Mouse (Mus musculus) adrenal gland, postnatal 36 days (tissue): ENCODE data around the gene Lrfn2. TPM values are rescaled to one million over a fixed set of nuclear protein-coding genes. Genes with fewer than 3 reads are reported as not detected.

ENCODE experiments used
- DNase-seq, 2 experiments: peaks; one replicate each; pipeline ENCODE4 v3.0.0; 2021; ENCODE audit warnings: mixed read lengths in 1 of 2
- long read RNA-seq, 2 experiments: library from polyadenylated mRNA; stranded (forward); transcript quantifications; one replicate each; pipeline ENCODE4 v2.0.0; 2021; ENCODE audit warnings: borderline sequencing depth in 2 of 2
- total RNA-seq, 2 experiments: library from RNA; stranded (reverse); gene quantifications; 2 replicates each; pipeline ENCODE4 v1.2.3; 2021

The Lrfn2 gene
- under 1 TPM; 0.23 to 0.33 TPM for total RNA-seq
- long read RNA-seq, experiment 1, result 0 reads
- long read RNA-seq, experiment 2, result 0 reads

GRCm38 (mm10) chr17:48931621-48932405, at the start of gene Lrfn2:
Lrfn2 (plus strand) TSS chr17:48932379.
- peak; percentile 77 to 87 for DNase-seq

- DNase-seq, result no peak
Observed at GRCm38 (mm10) chr17:48887472-48888385, 44.5 kb upstream of the Lrfn2 start.

GRCm38 (mm10) chr17:48905286-48906040, 26.7 kb upstream of the Lrfn2 start:
- DNase-seq, result no peak

- DNase-seq, result peak; percentile 5 to 12
Observed at GRCm38 (mm10) chr17:48913437-48913836, 18.7 kb upstream of the Lrfn2 start.

DNA sequence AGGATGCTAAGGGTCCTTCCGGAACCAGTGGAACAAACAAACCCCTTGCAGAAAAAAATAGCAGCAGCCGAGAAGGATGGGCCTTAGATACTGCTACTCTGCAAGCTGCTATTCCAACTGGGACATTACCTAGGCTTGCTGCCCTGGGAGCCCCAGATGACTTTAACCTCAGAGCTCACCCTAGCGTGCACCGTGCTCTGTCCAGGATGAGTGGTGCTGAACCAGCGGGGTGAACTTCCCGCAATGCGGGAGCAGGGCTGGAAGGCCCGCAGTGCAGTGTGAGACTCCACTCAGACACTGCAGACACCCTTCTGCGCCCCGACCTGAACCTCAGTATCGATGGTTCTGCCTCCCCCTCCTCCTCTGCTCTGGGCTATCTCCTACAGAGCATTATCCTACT, 14.8 kb upstream of the Lrfn2 start:
- DNase-seq, result peak; percentile 22 to 23

GRCm38 (mm10) chr17:48918458-48918857, 13.7 kb upstream of the Lrfn2 start:
- no peak for DNase-seq

- no peak for DNase-seq
Observed at GRCm38 (mm10) chr17:48922905-48923304, 9.3 kb upstream of the Lrfn2 start.

DNA sequence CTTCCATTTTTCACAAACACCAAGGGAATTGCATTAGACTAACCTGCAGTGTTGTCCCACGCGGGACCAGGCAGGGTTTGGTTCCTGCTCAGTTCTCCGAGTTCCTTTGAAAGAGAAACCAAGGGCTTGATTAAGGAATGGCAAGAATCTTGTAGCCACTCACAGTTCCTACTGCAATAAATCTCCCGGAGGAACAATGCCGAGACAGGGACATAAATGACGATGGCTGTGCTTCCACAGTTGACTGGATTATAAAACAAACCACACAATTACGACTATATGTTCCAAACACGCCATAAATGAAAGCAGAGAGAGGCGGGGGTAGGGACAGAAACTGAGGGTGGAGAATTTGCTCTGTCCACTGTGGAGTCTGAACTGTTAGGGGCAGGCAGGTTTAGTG, 6.8 kb upstream of the Lrfn2 start:
- DNase-seq, result no peak

DNA sequence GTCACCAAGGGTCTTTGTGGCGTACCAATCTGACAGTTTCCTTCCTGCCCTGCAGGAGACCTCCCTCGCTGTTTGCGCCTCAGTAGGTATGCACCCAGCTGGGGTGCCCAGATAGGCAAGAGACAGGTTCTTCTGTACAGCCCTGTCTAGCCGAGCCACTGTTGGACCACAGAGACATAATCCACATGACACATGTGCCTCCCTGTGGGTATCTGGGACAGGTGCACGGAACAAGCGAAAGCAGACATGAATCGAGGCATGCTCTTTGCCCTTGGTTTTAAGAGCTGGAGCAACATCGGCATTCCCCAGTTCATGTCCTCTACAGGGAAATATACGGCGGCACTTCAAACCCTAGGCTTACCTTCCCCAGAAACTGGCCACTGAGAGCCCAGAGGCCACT, 1.2 kb upstream of the Lrfn2 start:
- no peak for DNase-seq

DNA sequence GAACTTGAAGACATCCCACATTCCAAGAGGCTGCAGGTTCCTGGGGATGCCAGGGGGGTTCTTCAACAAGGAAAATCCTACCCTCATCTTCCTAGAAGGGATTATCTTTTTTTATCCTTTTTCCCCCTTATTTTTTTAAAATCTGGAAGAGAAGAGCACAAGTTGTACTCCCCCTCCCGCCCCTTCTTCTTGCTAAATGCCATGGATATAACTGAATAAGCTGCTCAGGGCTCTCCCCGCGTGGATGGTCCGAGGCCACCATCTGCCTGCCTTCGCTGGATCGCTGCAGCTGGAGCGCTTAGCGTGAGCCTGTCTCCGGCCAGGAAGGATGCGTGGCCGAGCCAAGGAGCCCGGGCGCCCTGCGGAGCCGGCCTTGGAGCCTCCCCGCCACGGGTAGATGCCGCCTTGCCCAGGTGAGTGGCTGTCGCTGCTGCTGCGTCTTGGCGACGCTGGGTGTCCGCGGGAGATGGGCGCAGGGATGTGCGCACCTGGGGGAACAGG, 277 bp downstream of the Lrfn2 start:
- peak in 1 of 2 experiments; percentile 3 for DNase-seq

GRCm38 (mm10) chr17:48932916-48933315, 737 bp downstream of the Lrfn2 start:
- no peak for DNase-seq

DNA sequence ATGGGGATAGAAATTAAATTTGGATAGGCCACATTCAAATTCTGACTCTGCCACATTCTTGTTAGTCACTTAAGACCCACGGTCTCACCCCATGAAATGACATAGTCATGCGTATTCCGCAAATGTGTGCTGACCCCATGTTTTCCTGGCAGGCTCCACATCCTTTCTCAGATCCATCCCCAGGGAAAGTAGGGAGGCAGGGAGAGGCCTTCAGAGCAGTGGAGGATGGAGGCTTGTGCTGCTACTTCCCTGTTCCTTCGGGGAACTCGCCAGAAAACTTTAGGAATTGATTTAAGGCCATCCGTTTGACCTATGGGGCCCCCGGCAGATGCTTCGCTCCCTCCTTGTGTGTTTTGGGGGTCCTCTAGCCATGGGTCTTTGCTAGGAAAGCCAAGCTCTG, 3.0 kb downstream of the Lrfn2 start:
- DNase-seq, result no peak

DNA sequence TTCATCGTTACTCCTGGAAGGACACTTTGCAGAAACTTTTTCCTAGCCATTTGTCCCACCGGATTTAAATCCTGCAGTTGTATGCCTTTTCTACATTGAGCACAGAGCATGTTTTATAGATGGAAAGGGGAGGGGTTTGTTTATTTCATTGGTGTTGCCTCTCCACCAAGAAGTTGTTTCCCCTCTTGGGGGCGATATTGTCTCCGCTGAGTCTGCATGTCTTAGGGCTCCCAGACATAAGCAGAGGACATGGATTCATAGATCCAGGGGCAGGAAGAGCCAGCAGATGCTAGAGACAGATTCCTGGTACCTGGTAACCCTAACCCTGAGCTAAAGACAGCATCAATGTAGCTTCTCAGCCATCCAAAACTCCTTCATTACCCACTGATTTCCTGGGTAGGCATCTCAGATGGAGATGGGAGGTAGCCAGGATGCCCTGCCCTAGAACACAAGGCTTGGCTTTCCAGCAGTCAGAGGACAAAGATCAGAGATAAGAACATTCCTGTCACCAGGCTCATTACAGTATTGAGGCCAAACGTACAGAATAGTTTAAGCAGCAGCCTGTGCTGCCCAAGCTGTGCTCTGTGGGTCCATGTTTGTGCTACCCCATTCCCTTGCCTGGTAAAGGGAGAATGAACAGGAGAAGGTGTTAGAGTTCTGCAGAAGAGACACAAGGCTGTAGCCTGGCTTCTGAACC, 4.4 kb downstream of the Lrfn2 start:
- DNase-seq, result no peak

DNA sequence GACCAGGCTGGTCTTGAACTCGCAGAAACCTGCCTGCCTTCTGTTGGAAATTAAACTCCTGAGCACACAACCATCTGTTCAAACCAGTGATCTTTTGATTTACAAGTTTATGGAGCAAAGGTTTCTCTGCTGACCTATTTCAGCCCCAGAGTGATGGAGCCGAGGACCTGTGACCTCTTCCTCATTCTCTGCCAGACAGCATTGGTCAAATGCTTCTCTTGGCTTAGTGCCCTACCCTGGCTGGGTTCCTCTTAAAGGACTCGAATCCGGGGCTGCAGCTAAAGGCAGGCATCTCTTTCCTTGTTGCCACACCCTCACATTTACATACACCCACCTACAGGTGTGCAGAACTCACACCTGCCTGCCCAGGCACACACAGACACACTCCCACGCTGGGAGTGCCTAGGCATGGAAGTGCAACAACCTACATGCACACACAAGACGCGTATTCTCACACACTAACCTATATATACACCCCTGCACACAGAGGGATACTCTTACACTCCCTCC, 6.6 kb downstream of the Lrfn2 start:
- DNase-seq, result peak in 1 of 2 experiments; percentile 33

- no peak for DNase-seq
Observed at GRCm38 (mm10) chr17:48946315-48946714, 14.1 kb downstream of the Lrfn2 start.

GRCm38 (mm10) chr17:48946765-48947164, 14.6 kb downstream of the Lrfn2 start:
- DNase-seq, result no peak

DNA sequence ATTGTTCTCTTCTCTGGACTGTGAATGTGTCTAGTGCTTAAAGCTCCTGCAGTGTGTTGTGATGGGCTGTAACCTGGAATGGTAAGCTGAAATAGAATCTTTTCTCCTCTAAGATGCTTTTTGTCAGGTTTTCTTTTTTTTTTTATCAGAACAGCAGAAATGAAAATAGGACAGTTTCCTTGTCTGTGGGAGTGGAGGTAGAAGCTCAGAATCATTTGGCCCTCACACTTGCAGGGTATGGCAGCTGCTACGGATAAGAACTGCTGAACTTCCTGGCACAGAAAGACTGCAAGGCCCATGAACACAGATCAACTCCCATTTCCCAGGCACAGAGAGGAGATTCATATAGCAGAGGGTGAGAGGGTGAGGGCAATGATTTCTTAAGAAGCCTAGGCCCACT, 19.1 kb downstream of the Lrfn2 start:
- DNase-seq, result no peak

DNA sequence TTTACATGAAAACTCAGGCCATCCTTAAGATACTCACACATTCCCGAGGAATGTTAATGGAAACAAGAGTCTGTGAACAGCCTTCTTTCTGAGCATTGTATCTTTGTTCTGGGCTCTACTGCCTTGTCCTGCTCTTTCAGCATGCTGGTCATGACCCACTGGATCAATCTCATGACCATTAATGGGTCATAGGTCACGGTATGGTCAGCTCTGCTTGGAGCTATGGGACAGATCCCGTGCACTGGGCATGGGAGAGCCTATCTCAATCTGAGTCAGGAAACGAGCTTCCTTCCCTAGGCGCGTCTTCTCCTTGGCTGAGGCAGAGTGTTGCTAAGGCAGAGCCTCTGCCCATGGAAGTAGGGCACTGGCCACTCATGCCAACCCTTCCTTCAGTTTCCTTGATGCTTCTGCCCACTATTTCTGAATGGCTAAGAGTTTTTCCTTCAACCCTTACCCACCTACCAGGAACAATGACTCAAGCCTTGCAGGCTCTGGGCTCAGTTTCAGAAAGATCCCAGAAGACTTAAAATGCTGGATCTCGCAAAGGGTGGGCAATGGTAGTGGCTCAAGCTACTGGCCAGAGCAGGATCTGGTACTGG, 24.0 kb downstream of the Lrfn2 start:
- DNase-seq, result no peak

GRCm38 (mm10) chr17:48960161-48960698, 28.1 kb downstream of the Lrfn2 start:
- peak; percentile 13 to 31 for DNase-seq

GRCm38 (mm10) chr17:48962646-48963045, 30.5 kb downstream of the Lrfn2 start:
- DNase-seq, result no peak
